Mouse (Mus musculus) embryonic facial prominence, embryonic 13.5 days (tissue): Measurements from ENCODE around the gene Myo5a. TPM values are rescaled to one million over a fixed set of nuclear protein-coding genes. Genes with fewer than 3 reads are reported as not detected.

Experiments
- ATAC-seq: fragments of 200-750 bp; cut with Nextera tagmentation; 2 replicates; pipeline ENCODE4 v1.8.0; 2017; ENCODE audit warnings: low read depth; ENCODE audit not compliant: insufficient number of reproducible peaks, insufficient read depth, low FRiP score, low TSS enrichment
- H3K27ac ChIP-seq: fragments of 300-500 bp; sonication (generic); 2 replicates; pipeline ENCODE4 v1.5.1; 2015; ENCODE audit warnings: moderate library complexity, mild to moderate bottlenecking, inconsistent platforms
- H3K27me3 ChIP-seq: fragments of 300-500 bp; sonication (generic); 2 replicates; pipeline ENCODE4 v1.6.1; 2015; ENCODE audit warnings: mild to moderate bottlenecking, inconsistent platforms
- H3K36me3 ChIP-seq: fragments of 300-500 bp; sonication (generic); 2 replicates; pipeline ENCODE4 v1.6.1; 2015; ENCODE audit warnings: mild to moderate bottlenecking, inconsistent platforms
- H3K4me1 ChIP-seq: fragments of 300-500 bp; sonication (generic); 2 replicates; pipeline ENCODE4 v1.6.1; 2015; ENCODE audit warnings: inconsistent platforms
- H3K4me2 ChIP-seq: fragments of 300-500 bp; sonication (generic); 2 replicates; pipeline ENCODE4 v1.6.1; 2015; ENCODE audit warnings: moderate library complexity, mild to moderate bottlenecking, inconsistent platforms
- H3K4me3 ChIP-seq: fragments of 300-500 bp; sonication (generic); 2 replicates; pipeline ENCODE4 v1.5.1; 2015; ENCODE audit warnings: mild to moderate bottlenecking, inconsistent platforms
- H3K9ac ChIP-seq: fragments of 300-500 bp; sonication (generic); 2 replicates; pipeline ENCODE4 v1.6.1; 2015; ENCODE audit warnings: mild to moderate bottlenecking, inconsistent platforms
- H3K9me3 ChIP-seq: fragments of 300-500 bp; sonication (generic); 2 replicates; pipeline ENCODE4 v1.6.1; 2016; ENCODE audit warnings: inconsistent platforms
- WGBS: fragments of 180-500 bp; shearing (Covaris S2); methylation state at CpG from one replicate; pipeline ENCODE4 v1.1.7; 2015; ENCODE audit warnings: mixed read lengths; 5-methylcytosine and 5-hydroxymethylcytosine counted together
- polyA plus RNA-seq: library from polyadenylated mRNA; unstranded; fragments of >200 nt; fragmentation: Nextera tagmentation; extraction: Ambion mirVana; gene quantifications from 2 replicates; pipeline ENCODE4 v1.2.1, GENCODE M21; 2015

The Myo5a gene
- polyA plus RNA-seq, 1 experiment from 2014 or later = 20.1 TPM

DNA sequence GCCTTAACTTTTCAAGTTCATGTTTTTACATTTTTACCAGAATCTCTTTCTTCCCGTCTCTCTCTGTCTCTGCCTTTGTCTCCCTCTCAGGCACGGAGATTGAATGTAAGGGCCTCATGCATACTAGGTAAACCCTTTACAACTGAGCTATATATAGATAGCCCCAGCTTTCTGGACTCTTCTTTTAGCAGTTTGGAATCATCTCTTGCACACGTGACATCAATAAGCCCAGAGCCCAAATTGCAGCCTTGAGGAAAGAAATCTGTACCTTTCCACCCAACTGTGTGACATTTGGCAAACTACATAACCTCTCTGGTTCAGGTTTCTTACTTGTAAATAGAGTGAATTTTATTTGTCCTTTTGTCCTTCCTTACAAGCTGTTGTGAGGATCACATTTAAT, 1.5 kb downstream of the Myo5a start:
- H3K4me2 ChIP-seq = peak overlapping the region; percentile 79
- WGBS = 17% methylated on average over 3 of the region's 3 CpGs
- no peak for ATAC-seq
- H3K27ac ChIP-seq = no peak overlapping the region
- peak overlapping the region; percentile 71 for H3K4me3 ChIP-seq
- H3K9me3 ChIP-seq = no peaks in the 10 kb centered on the region
- H3K36me3 ChIP-seq = no peaks in the 10 kb centered on the region
- H3K9ac ChIP-seq = no peak overlapping the region; the same call in 1 of the 2 replicates
- H3K4me1 ChIP-seq = peaks cover 9% of the 10 kb centered on the region; the same call in 1 of the 2 replicates
- no peaks in the 10 kb centered on the region for H3K27me3 ChIP-seq

DNA sequence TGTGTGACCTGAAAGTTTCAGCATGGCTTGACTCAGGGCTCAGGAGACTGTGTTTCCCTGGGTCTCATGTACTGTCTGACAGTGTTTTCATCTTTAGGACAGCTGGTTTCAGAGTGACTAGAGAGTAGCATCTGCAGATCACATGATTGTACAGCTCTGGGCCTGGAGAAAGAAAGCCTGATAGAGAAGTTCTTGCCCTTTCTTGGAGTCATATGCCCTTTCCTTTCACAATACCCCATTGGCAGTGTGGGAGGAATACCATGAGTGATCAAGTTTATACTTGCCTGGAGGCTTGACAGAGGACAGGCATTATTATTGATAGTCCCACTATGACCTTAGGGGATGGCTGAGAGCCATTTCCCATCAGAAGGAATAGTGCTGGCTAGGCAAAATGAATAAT, 6.4 kb downstream of the Myo5a start:
- peaks cover 4% of the 10 kb centered on the region; the same call in 1 of the 2 replicates for H3K4me1 ChIP-seq
- H3K4me3 ChIP-seq = no peak overlapping the region
- H3K4me2 ChIP-seq = no peak overlapping the region
- no peaks in the 10 kb centered on the region for H3K27me3 ChIP-seq
- no peak overlapping the region for H3K27ac ChIP-seq
- no peaks in the 10 kb centered on the region for H3K9me3 ChIP-seq
- ATAC-seq = no peak
- H3K9ac ChIP-seq = no peak overlapping the region
- H3K36me3 ChIP-seq = no peaks in the 10 kb centered on the region

DNA sequence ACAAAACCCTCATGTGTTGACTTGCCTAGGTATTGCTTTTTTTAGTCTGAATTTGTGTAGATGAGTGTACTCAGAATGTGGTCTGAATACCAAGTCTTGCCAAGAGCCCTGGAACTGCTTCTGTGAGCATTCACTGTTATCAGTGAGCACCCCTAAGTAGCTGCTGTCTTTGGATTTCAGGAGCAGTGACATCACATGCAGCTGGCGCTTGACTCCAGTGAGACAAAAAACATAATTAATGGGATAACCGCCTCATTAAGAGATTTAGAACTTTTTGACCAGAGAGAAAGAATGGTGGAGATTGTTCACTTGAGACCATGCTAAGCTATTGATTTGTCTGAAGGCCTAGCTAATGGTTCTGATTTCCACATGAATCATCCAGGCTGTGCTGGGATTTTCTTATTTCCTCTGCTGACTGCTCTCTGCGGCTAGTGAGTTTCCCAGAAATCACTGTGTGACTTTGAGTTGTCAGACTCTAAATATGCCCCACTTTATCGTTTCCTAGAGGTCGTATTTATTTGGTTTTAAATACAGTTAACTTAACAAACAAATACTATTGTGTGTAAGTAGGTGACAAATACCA, 14.5 kb downstream of the Myo5a start:
- no peak for ATAC-seq
- Histone ChIP-seq H3K4me1 (no peaks in the 10 kb centered on the region), H3K27ac (no peak overlapping the region), H3K4me2 (no peak overlapping the region), H3K9me3 (no peaks in the 10 kb centered on the region), H3K9ac (no peak overlapping the region), H3K36me3 (no peaks in the 10 kb centered on the region), H3K27me3 (no peaks in the 10 kb centered on the region), H3K4me3 (no peak overlapping the region)
- 77% methylated on average over 5 of the region's 5 CpGs for WGBS

DNA sequence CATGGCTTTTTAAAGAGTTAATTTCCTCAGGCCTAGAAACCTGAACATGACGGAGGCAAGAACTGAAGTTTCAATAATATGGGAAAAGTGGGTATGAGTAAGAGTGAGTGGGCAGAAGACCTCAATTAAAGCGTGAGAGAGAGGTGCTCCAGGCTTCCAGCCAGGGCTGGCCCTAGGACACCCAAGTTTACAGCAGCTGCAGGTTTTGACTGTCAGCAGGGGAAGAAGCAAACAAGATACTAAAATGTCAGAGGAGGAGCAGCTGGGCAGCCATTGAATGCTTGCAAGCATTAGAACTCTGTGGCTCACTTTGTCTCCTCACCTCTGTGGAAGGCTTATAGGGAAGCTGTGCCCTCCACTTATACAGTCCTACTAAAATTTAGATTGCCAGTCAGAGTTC, 17.0 kb downstream of the Myo5a start:
- no peak overlapping the region for H3K9ac ChIP-seq
- 61% methylated on average over 2 of the region's 2 CpGs for WGBS

DNA sequence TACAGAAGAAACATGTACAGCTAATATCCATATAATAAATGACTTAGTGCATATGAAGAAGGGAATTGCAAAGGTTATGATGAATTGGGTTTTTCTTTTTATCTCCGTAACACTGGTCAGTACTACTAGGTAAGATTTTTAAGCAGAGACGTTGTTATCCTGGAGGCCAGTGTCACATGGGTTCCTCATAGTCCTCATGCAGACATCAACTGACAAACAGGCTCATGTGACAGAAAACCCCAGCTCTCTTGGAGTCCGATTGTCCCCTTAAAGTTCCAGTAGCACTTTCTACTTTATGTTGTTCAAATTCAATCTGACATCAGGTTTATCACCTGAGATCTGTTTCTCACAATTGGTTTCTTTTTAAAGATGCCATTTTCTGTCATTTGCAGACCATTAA, 18.5 kb downstream of the Myo5a start:
- 76% methylated on average over 3 of the region's 3 CpGs for WGBS
- no peak for ATAC-seq
- no peaks in the 10 kb centered on the region for H3K27me3 ChIP-seq
- no peak overlapping the region for H3K27ac ChIP-seq
- H3K36me3 ChIP-seq = no peaks in the 10 kb centered on the region
- H3K9ac ChIP-seq = no peak overlapping the region
- H3K9me3 ChIP-seq = no peaks in the 10 kb centered on the region
- no peak overlapping the region for H3K4me3 ChIP-seq
- H3K4me2 ChIP-seq = no peak overlapping the region
- H3K4me1 ChIP-seq = no peaks in the 10 kb centered on the region

More for the DNA sequence above, 17.0 kb downstream of the Myo5a start:
- Histone ChIP-seq H3K9me3 (no peaks in the 10 kb centered on the region), H3K4me1 (no peaks in the 10 kb centered on the region), H3K27me3 (no peaks in the 10 kb centered on the region), H3K36me3 (no peaks in the 10 kb centered on the region), H3K4me3 (no peak overlapping the region), H3K4me2 (no peak overlapping the region), H3K27ac (no peak overlapping the region)
- no peak for ATAC-seq

DNA sequence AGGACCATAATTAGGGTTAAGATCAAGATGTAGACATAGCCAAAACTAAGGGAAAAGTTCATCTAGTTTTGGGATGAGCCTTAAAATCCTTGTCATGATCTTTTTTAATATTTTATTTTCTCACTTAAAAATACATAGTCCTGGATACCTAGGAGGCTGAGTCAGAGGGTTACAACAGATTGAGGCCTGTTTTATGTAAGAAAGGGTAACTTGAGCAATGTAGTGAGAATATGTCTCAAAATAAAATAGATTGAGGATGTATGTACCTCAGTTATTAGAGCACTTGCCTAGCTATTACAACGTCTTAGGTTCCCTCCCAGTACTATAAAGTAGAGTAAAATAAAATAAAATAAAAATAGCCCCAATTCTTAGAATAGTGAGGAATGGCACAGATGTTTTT, 21.3 kb downstream of the Myo5a start:
- 77% methylated on average over 1 of the region's 1 CpGs for WGBS
- no peak overlapping the region for H3K4me2 ChIP-seq
- ATAC-seq = no peak
- no peaks in the 10 kb centered on the region for H3K27me3 ChIP-seq
- H3K36me3 ChIP-seq = no peaks in the 10 kb centered on the region
- no peak overlapping the region for H3K27ac ChIP-seq
- H3K4me3 ChIP-seq = no peak overlapping the region
- H3K9me3 ChIP-seq = no peaks in the 10 kb centered on the region
- no peak overlapping the region for H3K9ac ChIP-seq
- H3K4me1 ChIP-seq = no peaks in the 10 kb centered on the region

DNA sequence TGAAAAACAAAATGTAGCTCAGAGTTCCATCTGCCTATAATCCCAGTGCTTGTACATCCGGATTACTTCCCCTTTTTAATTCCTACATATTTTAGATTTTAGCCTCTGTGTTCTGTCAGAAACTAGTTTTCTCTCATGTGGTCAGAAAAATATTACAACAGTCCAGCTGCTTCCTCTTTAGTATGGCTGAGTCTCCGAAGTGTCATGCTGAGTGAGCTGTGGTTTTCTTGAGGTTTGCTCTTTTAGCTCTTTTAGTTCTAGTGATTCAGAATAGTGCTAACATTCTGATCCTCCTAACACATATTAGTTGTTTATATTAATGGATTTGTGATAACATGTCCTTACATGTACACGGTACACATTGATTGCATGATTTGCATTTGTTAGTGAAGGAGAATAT, 23.9 kb downstream of the Myo5a start:
- no peak for ATAC-seq
- no peak overlapping the region for H3K27ac ChIP-seq

DNA sequence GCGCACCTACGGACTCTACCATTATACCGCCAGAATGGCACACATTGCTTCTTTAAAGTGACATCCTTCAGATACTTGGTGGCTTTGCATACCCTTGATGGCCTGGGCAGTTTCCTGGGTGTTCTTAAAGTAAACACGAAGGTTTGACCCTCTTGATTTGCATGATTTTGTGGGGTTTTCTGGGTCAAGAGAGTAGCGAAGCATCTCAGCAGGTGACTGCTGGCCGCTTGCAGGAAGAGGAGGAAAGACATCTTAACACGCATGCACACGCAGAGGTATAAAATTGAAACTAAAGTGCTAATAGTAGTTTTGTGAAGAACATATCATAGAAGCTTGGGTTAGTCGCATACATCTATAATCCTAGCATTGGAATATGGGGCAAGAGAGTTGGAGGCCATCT, 28.1 kb downstream of the Myo5a start:
- H3K4me1 ChIP-seq = no peaks in the 10 kb centered on the region
- ATAC-seq = no peak
- WGBS = 98% methylated on average over 9 of the region's 9 CpGs

More for the DNA sequence above, 23.9 kb downstream of the Myo5a start:
- H3K4me1 ChIP-seq = no peaks in the 10 kb centered on the region
- WGBS = 60% methylated on average over 3 of the region's 3 CpGs
- H3K9me3 ChIP-seq = no peaks in the 10 kb centered on the region
- H3K4me3 ChIP-seq = no peak overlapping the region
- no peaks in the 10 kb centered on the region for H3K36me3 ChIP-seq
- no peaks in the 10 kb centered on the region for H3K27me3 ChIP-seq
- no peak overlapping the region for H3K4me2 ChIP-seq
- no peak overlapping the region for H3K9ac ChIP-seq

DNA sequence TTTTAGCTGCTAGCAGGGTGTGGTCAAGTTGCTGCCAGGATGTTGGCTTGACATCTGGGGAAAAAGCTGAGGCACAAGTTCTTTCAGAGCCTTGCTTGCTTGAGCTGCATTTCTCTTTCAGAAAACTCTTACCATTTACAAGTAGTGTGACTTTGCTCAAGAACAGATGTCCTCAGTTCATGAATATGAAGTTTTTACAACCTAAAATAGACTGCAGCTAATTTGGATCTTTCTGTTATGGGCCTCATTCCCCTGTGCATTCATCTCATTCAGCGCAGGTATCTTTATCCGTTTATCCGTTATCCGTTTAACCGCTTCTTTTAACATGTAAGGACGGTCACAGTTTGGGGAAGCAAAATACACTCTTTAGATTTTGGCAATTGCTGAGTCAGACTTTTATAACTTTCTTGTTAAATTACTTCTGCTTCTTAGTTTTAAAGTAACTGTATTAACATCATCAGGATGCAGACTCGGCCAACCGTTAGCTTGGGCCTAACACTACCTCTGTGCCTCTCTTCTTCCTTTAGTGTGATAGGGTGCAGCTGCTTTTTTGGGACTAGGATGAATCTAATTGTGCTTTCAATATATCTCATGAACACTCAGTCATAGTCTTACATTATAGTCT, 29.5 kb downstream of the Myo5a start:
- H3K9me3 ChIP-seq = no peaks in the 10 kb centered on the region
- ATAC-seq = no peak
- no peak overlapping the region for H3K4me2 ChIP-seq
- no peak overlapping the region for H3K9ac ChIP-seq
- H3K4me1 ChIP-seq = no peaks in the 10 kb centered on the region
- H3K36me3 ChIP-seq = no peaks in the 10 kb centered on the region
- no peak overlapping the region for H3K27ac ChIP-seq
- no peaks in the 10 kb centered on the region for H3K27me3 ChIP-seq
- H3K4me3 ChIP-seq = no peak overlapping the region
- 92% methylated on average over 8 of the region's 8 CpGs for WGBS

More for the DNA sequence above, 28.1 kb downstream of the Myo5a start:
- no peaks in the 10 kb centered on the region for H3K36me3 ChIP-seq
- no peaks in the 10 kb centered on the region for H3K9me3 ChIP-seq
- H3K4me3 ChIP-seq = no peak overlapping the region
- H3K27ac ChIP-seq = no peak overlapping the region
- H3K4me2 ChIP-seq = no peak overlapping the region
- H3K9ac ChIP-seq = no peak overlapping the region
- H3K27me3 ChIP-seq = no peaks in the 10 kb centered on the region

DNA sequence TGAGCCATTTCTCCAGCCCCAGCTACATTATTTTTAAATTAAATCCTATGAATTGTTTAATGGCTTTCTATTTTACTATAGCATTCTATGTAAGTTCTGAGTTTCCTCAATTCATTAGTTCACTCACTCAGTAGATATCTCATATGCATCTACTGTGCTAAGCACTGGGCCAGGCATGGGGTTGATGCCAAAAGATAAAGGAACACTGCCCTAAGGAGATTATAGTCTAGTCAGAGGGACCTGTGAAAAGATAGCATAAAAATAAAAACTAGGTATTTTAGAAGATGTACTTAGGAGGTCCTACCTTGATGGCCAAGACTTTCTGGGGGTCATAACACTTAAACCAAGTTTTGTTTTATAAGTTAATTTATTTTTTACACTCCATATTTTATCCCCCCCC, 31.3 kb downstream of the Myo5a start:
- Histone ChIP-seq H3K36me3 (no peaks in the 10 kb centered on the region), H3K4me2 (no peak overlapping the region), H3K27ac (no peak overlapping the region), H3K9ac (no peak overlapping the region), H3K4me3 (no peak overlapping the region), H3K4me1 (no peaks in the 10 kb centered on the region), H3K27me3 (no peaks in the 10 kb centered on the region), H3K9me3 (no peaks in the 10 kb centered on the region)
- no peak for ATAC-seq

DNA sequence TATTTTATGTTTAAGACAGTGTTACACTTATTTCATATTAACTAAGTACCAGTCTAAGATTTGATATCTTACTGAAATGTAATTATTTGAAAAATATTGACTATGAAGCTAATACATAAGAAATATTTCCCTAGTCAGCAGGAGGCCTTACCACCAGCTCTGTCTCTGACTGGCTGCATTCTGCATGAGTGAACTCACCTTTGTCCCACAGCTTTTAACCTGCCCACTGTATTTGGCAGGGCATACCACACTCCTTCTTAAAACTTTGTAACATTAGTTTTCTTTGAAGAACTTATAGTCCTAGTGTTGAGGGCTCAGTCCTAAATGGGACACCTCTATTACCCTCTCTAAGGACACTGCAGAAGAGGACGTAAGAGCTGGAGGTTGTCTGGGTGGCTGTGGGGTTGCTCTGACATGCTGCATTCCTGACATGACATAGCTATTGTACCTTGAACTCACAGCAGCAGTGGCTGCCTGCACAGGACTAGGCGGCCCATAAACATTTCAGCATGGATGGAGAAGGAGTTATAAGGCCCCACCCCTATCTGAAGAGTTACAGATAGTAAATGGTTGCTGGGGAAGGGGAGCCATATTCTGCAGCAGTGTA, 45.9 kb downstream of the Myo5a start:
- Histone ChIP-seq H3K4me1 (no peaks in the 10 kb centered on the region), H3K9me3 (no peaks in the 10 kb centered on the region), H3K4me3 (no peak overlapping the region), H3K27ac (no peak overlapping the region), H3K9ac (no peak overlapping the region), H3K27me3 (no peaks in the 10 kb centered on the region), H3K36me3 (peaks cover 11% of the 10 kb centered on the region), H3K4me2 (no peak overlapping the region)
- WGBS = 69% methylated on average over 2 of the region's 2 CpGs
- no peak for ATAC-seq

DNA sequence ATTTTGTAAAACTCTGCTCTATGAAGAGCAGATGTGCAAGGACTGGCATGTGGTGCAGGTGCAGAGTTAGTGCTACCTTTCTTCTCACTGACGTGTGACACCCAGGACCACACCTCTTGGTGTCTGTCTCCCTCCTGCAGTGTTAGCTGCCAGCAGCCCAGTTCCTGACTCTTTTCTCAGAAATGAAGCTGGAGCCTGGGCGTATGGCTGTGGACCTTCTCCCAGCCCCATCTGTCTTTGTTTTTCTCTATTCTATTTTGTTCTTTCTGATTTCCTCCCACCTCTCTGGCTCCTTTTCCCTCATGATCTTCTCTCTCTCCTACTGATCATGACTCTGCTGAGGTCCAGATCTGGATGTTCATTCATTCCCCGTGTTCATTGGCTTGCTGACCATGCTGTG, 50.3 kb downstream of the Myo5a start:
- ATAC-seq = no peak
- no peaks in the 10 kb centered on the region for H3K27me3 ChIP-seq
- H3K36me3 ChIP-seq = peaks cover 17% of the 10 kb centered on the region
- no peak overlapping the region for H3K9ac ChIP-seq
- WGBS = 83% methylated on average over 3 of the region's 3 CpGs
- H3K9me3 ChIP-seq = no peaks in the 10 kb centered on the region
- no peak overlapping the region for H3K4me3 ChIP-seq
- H3K27ac ChIP-seq = no peak overlapping the region
- H3K4me1 ChIP-seq = no peaks in the 10 kb centered on the region
- no peak overlapping the region for H3K4me2 ChIP-seq
